Mouse (Mus musculus): ENCODE measurements around the gene Gm49380. TPM values are rescaled to one million over a fixed set of nuclear protein-coding genes. Genes with fewer than 3 reads are reported as not detected.

Gene Gm49380
- not detected in 2 replicates for polyA plus RNA-seq (2014; fragmentation: Nextera tagmentation; extraction: Ambion mirVana)

- H3K27ac ChIP-seq (ENCODE audit: low read depth, low read length) = peak within 1 kb of the TSS; percentile 30; the same call in 1 of the 2 replicates
- ATAC-seq (replicated peaks; ENCODE audit: low FRiP score) = peak; percentile 94
These were observed at the start of gene Gm49380, which contains the start of gene Rnf26 for GRCm38 (mm10) chr9:44113105-44113789. Gene Gm49380 (minus strand): TSS chr9:44113500. Gene Rnf26 (minus strand): TSS chr9:44113517.

GRCm38 (mm10) chr9:44159886-44160285 is 46.6 kb upstream of the Gm49380 start:
- 86% methylated on average over 3 of the region's 3 CpGs for WGBS
- DNase-seq (ENCODE audit: low spot score) = no peak
- Histone ChIP-seq H3K9ac (ENCODE audit: low read depth, low read length) (no peak overlapping the region), H3K4me2 (no peak overlapping the region), H3K9me3 (ENCODE audit: control insufficient read depth, low read length) (no peaks in the 10 kb centered on the region), H3K27ac (ENCODE audit: low read depth, low read length) (no peak overlapping the region), H3K36me3 (ENCODE audit: control insufficient read depth, insufficient read depth, low read length) (peaks cover 44% of the 10 kb centered on the region), H3K4me3 (ENCODE audit: low read depth, low read length) (no peak overlapping the region), H3K27me3 (replicated peaks; ENCODE audit: control insufficient read depth, insufficient read depth, low read length) (no peaks in the 10 kb centered on the region), H3K4me1 (replicated peaks; ENCODE audit: control insufficient read depth, insufficient read depth, low read length) (no peaks in the 10 kb centered on the region)
- ATAC-seq (replicated peaks; ENCODE audit: low FRiP score) = no peak

More at GRCm38 (mm10) chr9:44113105-44113789, at the start of gene Gm49380, which contains the start of gene Rnf26:
- Histone ChIP-seq H3K4me3 (ENCODE audit: low read depth, low read length) (peak within 1 kb of the TSS; percentile 82), H3K4me2 (peak within 1 kb of the TSS; percentile 61), H3K27me3 (replicated peaks; ENCODE audit: control insufficient read depth, insufficient read depth, low read length) (no peaks in the 10 kb centered on the region), H3K36me3 (ENCODE audit: control insufficient read depth, insufficient read depth, low read length) (peaks cover 7% of the 10 kb centered on the region), H3K9ac (ENCODE audit: low read depth, low read length) (peak within 1 kb of the TSS; percentile 85), H3K4me1 (replicated peaks; ENCODE audit: control insufficient read depth, insufficient read depth, low read length) (peaks cover 25% of the 10 kb centered on the region), H3K9me3 (ENCODE audit: control insufficient read depth, low read length) (no peaks in the 10 kb centered on the region)
- DNase-seq (ENCODE audit: low spot score) = peak; percentile 89
- under 1% methylated on average over 49 of the region's 51 CpGs for WGBS

GRCm38 (mm10) chr9:44147290-44147689 is 34.0 kb upstream of the Gm49380 start:
- no peak overlapping the region for H3K4me2 ChIP-seq
- WGBS = 57% methylated on average over 3 of the region's 3 CpGs
- H3K36me3 ChIP-seq (ENCODE audit: control insufficient read depth, insufficient read depth, low read length) = peaks cover 14% of the 10 kb centered on the region
- no peaks in the 10 kb centered on the region for H3K4me1 ChIP-seq (replicated peaks; ENCODE audit: control insufficient read depth, insufficient read depth, low read length)
- no peaks in the 10 kb centered on the region for H3K27me3 ChIP-seq (replicated peaks; ENCODE audit: control insufficient read depth, insufficient read depth, low read length)
- H3K27ac ChIP-seq (ENCODE audit: low read depth, low read length) = no peak overlapping the region
- no peak overlapping the region for H3K9ac ChIP-seq (ENCODE audit: low read depth, low read length)
- no peak overlapping the region for H3K4me3 ChIP-seq (ENCODE audit: low read depth, low read length)
- no peak for DNase-seq (ENCODE audit: low spot score)
- no peaks in the 10 kb centered on the region for H3K9me3 ChIP-seq (ENCODE audit: control insufficient read depth, low read length)
- no peak for ATAC-seq (replicated peaks; ENCODE audit: low FRiP score)

- H3K4me2 ChIP-seq = no peak overlapping the region
- H3K4me1 ChIP-seq (replicated peaks; ENCODE audit: control insufficient read depth, insufficient read depth, low read length) = no peaks in the 10 kb centered on the region
- H3K9me3 ChIP-seq (ENCODE audit: control insufficient read depth, low read length) = no peaks in the 10 kb centered on the region
- no peak overlapping the region for H3K27ac ChIP-seq (ENCODE audit: low read depth, low read length)
- H3K4me3 ChIP-seq (ENCODE audit: low read depth, low read length) = no peak overlapping the region
- H3K36me3 ChIP-seq (ENCODE audit: control insufficient read depth, insufficient read depth, low read length) = peaks cover 16% of the 10 kb centered on the region; the same call in 1 of the 2 replicates
- ATAC-seq (replicated peaks; ENCODE audit: low FRiP score) (no peak), DNase-seq (ENCODE audit: low spot score) (no peak)
- H3K27me3 ChIP-seq (replicated peaks; ENCODE audit: control insufficient read depth, insufficient read depth, low read length) = no peaks in the 10 kb centered on the region
- H3K9ac ChIP-seq (ENCODE audit: low read depth, low read length) = no peak overlapping the region
These were observed 31.4 kb upstream of the Gm49380 start for GRCm38 (mm10) chr9:44144718-44145060.

DNA sequence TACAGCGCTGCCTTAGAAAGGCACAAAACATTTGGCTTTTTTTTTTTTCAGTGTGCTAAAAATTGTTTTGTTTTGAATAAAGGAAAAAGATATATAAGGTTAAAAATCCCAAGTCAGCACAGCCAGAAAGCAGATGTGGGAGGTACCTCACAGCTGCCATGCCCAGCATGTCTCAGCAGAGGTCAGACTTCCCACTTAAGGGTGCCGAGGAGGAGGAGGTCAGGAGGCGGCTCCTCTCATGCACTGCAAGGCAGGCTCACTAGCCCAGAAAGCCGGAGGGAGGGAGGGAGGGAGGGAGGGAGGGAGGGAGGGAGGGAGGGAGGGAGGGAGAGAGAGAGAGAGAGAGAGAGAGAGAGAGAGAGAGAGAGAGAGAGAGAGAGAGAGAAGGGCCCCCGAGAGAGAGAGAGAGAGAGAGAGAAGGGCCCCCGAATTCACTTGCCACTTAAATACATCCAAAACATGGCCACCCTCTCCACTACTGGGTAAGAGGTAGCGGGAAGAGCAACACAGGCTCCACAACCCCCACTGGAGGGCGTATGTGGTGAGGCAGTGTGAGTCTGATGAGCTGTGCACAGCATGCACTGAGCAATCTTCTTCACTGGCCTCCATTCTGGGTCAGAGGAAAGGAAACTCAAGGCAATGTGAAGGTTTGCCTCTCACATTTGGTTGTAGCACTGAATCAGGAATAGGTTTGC is 30.9 kb upstream of the Gm49380 start:
- H3K4me2 ChIP-seq = no peak overlapping the region
- H3K36me3 ChIP-seq (ENCODE audit: control insufficient read depth, insufficient read depth, low read length) = peaks cover 17% of the 10 kb centered on the region; the same call in 1 of the 2 replicates
- H3K4me1 ChIP-seq (replicated peaks; ENCODE audit: control insufficient read depth, insufficient read depth, low read length) = no peaks in the 10 kb centered on the region
- ATAC-seq (replicated peaks; ENCODE audit: low FRiP score) = no peak
- no peaks in the 10 kb centered on the region for H3K27me3 ChIP-seq (replicated peaks; ENCODE audit: control insufficient read depth, insufficient read depth, low read length)
- no peaks in the 10 kb centered on the region for H3K9me3 ChIP-seq (ENCODE audit: control insufficient read depth, low read length)
- H3K27ac ChIP-seq (ENCODE audit: low read depth, low read length) = no peak overlapping the region
- no peak overlapping the region for H3K4me3 ChIP-seq (ENCODE audit: low read depth, low read length)
- no peak for DNase-seq (ENCODE audit: low spot score)
- 48% methylated on average over 7 of the region's 8 CpGs for WGBS
- no peak overlapping the region for H3K9ac ChIP-seq (ENCODE audit: low read depth, low read length)

DNA sequence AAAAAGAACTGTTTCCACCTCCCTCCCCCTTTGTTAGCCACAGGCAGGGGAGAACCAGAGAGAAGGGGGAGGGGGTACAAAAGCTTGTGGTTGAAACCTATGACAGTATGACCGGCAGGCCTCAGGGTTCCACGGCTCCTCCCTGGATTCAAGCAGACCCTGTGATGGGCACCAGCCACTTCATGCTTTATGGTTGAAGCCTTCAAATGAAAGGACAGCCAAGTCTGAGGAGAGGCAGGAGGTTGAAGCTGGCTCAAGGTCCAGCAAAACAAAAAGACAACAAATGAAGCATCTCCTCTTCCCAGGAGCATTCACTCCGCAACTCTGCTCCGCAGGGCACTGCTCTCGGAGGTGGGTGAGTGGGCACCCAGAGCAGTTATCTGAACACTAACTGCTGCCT is 30.1 kb upstream of the Gm49380 start:
- 84% methylated on average over 5 of the region's 5 CpGs for WGBS
- DNase-seq (ENCODE audit: low spot score) (no peak), ATAC-seq (replicated peaks; ENCODE audit: low FRiP score) (no peak)
- no peaks in the 10 kb centered on the region for H3K4me1 ChIP-seq (replicated peaks; ENCODE audit: control insufficient read depth, insufficient read depth, low read length)
- H3K36me3 ChIP-seq (ENCODE audit: control insufficient read depth, insufficient read depth, low read length) = peaks cover 18% of the 10 kb centered on the region; the same call in 1 of the 2 replicates
- H3K4me3 ChIP-seq (ENCODE audit: low read depth, low read length) = no peak overlapping the region
- H3K9ac ChIP-seq (ENCODE audit: low read depth, low read length) = no peak overlapping the region
- no peak overlapping the region for H3K4me2 ChIP-seq
- no peaks in the 10 kb centered on the region for H3K27me3 ChIP-seq (replicated peaks; ENCODE audit: control insufficient read depth, insufficient read depth, low read length)
- H3K27ac ChIP-seq (ENCODE audit: low read depth, low read length) = no peak overlapping the region
- H3K9me3 ChIP-seq (ENCODE audit: control insufficient read depth, low read length) = no peaks in the 10 kb centered on the region

- ATAC-seq (replicated peaks; ENCODE audit: low FRiP score) (no peak), DNase-seq (ENCODE audit: low spot score) (no peak)
- no peak overlapping the region for H3K9ac ChIP-seq (ENCODE audit: low read depth, low read length)
- H3K27me3 ChIP-seq (replicated peaks; ENCODE audit: control insufficient read depth, insufficient read depth, low read length) = peaks cover 5% of the 10 kb centered on the region
- no peak overlapping the region for H3K4me3 ChIP-seq (ENCODE audit: low read depth, low read length)
- WGBS = 71% methylated on average over 5 of the region's 5 CpGs
- H3K36me3 ChIP-seq (ENCODE audit: control insufficient read depth, insufficient read depth, low read length) = peaks cover 18% of the 10 kb centered on the region; the same call in 1 of the 2 replicates
- H3K4me1 ChIP-seq (replicated peaks; ENCODE audit: control insufficient read depth, insufficient read depth, low read length) = no peaks in the 10 kb centered on the region
- H3K27ac ChIP-seq (ENCODE audit: low read depth, low read length) = no peak overlapping the region
- no peak overlapping the region for H3K4me2 ChIP-seq
- no peaks in the 10 kb centered on the region for H3K9me3 ChIP-seq (ENCODE audit: control insufficient read depth, low read length)
These were observed 28.7 kb upstream of the Gm49380 start for GRCm38 (mm10) chr9:44141951-44142350.

GRCm38 (mm10) chr9:44137846-44138245 is 24.5 kb upstream of the Gm49380 start:
- peaks cover 10% of the 10 kb centered on the region for H3K4me1 ChIP-seq (replicated peaks; ENCODE audit: control insufficient read depth, insufficient read depth, low read length)
- H3K27ac ChIP-seq (ENCODE audit: low read depth, low read length) = no peak overlapping the region
- DNase-seq (ENCODE audit: low spot score) (no peak), ATAC-seq (replicated peaks; ENCODE audit: low FRiP score) (no peak)
- H3K27me3 ChIP-seq (replicated peaks; ENCODE audit: control insufficient read depth, insufficient read depth, low read length) = peaks cover 44% of the 10 kb centered on the region
- H3K4me2 ChIP-seq = no peak overlapping the region
- H3K36me3 ChIP-seq (ENCODE audit: control insufficient read depth, insufficient read depth, low read length) = 0 out of 2 replicates have a peak, but pooled peaks cover 8% of the 10 kb centered on the region
- H3K9me3 ChIP-seq (ENCODE audit: control insufficient read depth, low read length) = no peaks in the 10 kb centered on the region
- H3K9ac ChIP-seq (ENCODE audit: low read depth, low read length) = no peak overlapping the region
- no peak overlapping the region for H3K4me3 ChIP-seq (ENCODE audit: low read depth, low read length)
- 29% methylated on average over 4 of the region's 4 CpGs for WGBS
